Mouse (Mus musculus) limb, embryonic 14.5 days (tissue): ENCODE results near the gene Dnajc8. TPM values are rescaled to one million over a fixed set of nuclear protein-coding genes. Genes with fewer than 3 reads are reported as not detected.
A peak's percentile ranks its signal among the peaks of the same experiment; 100 is the strongest.

Source experiments
- ATAC-seq: fragments of 200-750 bp; cut with Nextera tagmentation; 2 replicates; pipeline ENCODE4 v1.8.0; 2017; ENCODE audit warnings: low read depth, moderate number of reproducible peaks, moderate TSS enrichment; ENCODE audit not compliant: low FRiP score
- DNase-seq: peaks from one replicate; pipeline ENCODE4 v3.0.0-alpha.2; 2015; ENCODE audit warnings: low spot score
- H3K27ac ChIP-seq: fragments of 300-500 bp; sonication (generic); replicated peaks from 2 replicates; pipeline ENCODE4 v1.5.1; 2014; ENCODE audit warnings: low read depth, mild to moderate bottlenecking, low read length, moderate library complexity, mixed read lengths
- H3K27me3 ChIP-seq: fragments of 300-500 bp; sonication (generic); 2 replicates; pipeline ENCODE4 v1.6.1; 2014; ENCODE audit warnings: low read length, mixed read lengths; ENCODE audit not compliant: control insufficient read depth, insufficient read depth
- H3K36me3 ChIP-seq: fragments of 300-500 bp; sonication (generic); 2 replicates; pipeline ENCODE4 v1.6.1; 2014; ENCODE audit warnings: mild to moderate bottlenecking, low read length, moderate library complexity, mixed read lengths; ENCODE audit not compliant: control insufficient read depth, insufficient read depth
- H3K4me1 ChIP-seq: fragments of 300-500 bp; sonication (generic); 2 replicates; pipeline ENCODE4 v1.6.1; 2014; ENCODE audit warnings: antibody characterized with exemption, low read length, mixed read lengths; ENCODE audit not compliant: control insufficient read depth, insufficient read depth
- H3K4me2 ChIP-seq: fragments of 300-500 bp; sonication (generic); replicated peaks from 2 replicates; pipeline ENCODE4 v1.6.1; 2014; ENCODE audit warnings: low read depth, mild to moderate bottlenecking, low read length, moderate library complexity; ENCODE audit not compliant: severe bottlenecking
- H3K4me3 ChIP-seq: fragments of 300-500 bp; sonication (generic); replicated peaks from 2 replicates; pipeline ENCODE4 v1.5.1; 2014; ENCODE audit warnings: low read length
- H3K9ac ChIP-seq: fragments of 300-500 bp; sonication (generic); 2 replicates; pipeline ENCODE4 v1.6.1; 2014; ENCODE audit warnings: mild to moderate bottlenecking, low read depth, low read length, moderate library complexity; ENCODE audit not compliant: severe bottlenecking
- H3K9me3 ChIP-seq: fragments of 300-500 bp; sonication (generic); 2 replicates; pipeline ENCODE4 v1.6.1; 2016; ENCODE audit warnings: low read length; ENCODE audit not compliant: control insufficient read depth
- POLR2A ChIP-seq: fragments of 200-500 bp; IDR thresholded peaks from 2 replicates; pipeline ENCODE4 v1.8.0; 2012; ENCODE audit warnings: inconsistent platforms, mild to moderate bottlenecking, moderate library complexity, borderline replicate concordance; ENCODE audit not compliant: insufficient read depth, insufficient read length; ENCODE audit errors: extremely low read depth
- WGBS: fragments of 180-500 bp; shearing (Covaris S2); extraction: QIAGEN DNeasy Blood & Tissue Kit; methylation state at CpG from one replicate; pipeline ENCODE4 v1.1.7; 2014; 5-methylcytosine and 5-hydroxymethylcytosine counted together
- polyA plus RNA-seq, 2 experiments: library from polyadenylated mRNA; depleted of rRNA in 1 of 2; stranded (reverse) in 1 of 2; unstranded in 1 of 2; fragments of >200 nt; fragmentation: Nextera tagmentation in 1 of 2; extraction: Ambion mirVana in 1 of 2; gene quantifications; 2 replicates each; pipeline versions ENCODE4 v1.2.1 to v1.2.3; 2012 to 2014

Gene Dnajc8
- polyA plus RNA-seq, 2 experiments, result 114 to 144 TPM

DNA sequence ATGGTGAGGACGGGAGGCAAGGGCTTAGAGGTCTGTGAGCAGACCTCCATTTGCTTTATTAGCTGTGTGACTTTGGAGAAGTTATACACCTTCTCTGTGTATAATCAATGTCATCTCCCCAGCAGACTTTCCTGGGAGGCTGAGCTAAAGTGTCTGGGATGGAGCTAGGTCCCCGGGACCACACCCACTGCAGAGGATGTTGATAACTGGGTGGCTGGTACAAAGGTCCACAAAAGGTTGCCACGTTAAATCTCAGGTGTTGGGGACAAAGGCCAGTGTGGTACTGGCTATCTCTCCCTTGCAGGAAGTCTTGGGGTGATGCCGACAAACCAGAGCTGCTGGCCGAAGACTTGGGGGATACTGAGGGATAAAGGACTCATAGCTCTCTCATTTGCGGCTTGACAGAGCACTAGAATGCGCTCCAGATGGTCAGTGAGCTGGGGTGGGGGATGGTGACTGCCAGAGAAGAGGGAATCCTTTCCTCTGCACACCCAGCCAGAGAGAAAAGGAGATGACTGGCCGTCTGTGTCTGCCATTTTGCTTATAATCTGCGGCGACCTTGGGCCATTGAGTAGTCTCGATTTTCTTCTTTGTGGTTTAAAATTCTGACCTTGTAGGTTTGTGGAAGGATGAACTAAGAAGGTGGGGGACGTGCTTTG lies 29.9 kb downstream of the Dnajc8 start:
- no peak for DNase-seq

DNA sequence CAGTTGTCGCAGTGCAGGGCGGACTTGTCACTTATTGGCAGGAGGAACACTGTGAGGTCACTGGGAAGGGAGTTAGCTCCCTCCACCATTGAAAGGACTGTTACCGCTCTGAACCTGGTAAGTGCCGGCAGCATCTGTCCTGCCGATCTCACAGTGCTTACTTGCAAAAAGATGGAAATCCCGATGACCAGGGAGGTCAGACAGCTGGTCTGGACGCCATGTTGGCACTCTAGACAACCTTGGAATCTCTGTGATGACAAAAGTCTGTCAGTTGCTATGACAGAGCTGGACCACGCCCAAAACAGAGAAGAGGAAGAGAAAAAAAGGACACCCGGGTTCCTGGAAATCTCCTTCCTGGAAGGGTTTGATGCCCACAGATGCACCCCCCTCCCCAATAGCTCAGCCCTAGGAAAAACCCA lies 32.0 kb downstream of the Dnajc8 start:
- Histone ChIP-seq H3K9me3 (no peaks in the 10 kb centered on the region), H3K27ac (no peak overlapping the region), H3K4me2 (no peak overlapping the region), H3K27me3 (no peaks in the 10 kb centered on the region), H3K4me3 (no peak overlapping the region), H3K9ac (no peak overlapping the region), H3K4me1 (no peaks in the 10 kb centered on the region), H3K36me3 (no peaks in the 10 kb centered on the region)
- 66% methylated on average over 9 of the region's 9 CpGs for WGBS
- ATAC-seq (no peak), DNase-seq (no peak)
- no peak for TF ChIP-seq POLR2A

More for the DNA sequence above, 29.9 kb downstream of the Dnajc8 start:
- Histone ChIP-seq H3K27ac (no peak overlapping the region), H3K9ac (no peak overlapping the region), H3K36me3 (no peaks in the 10 kb centered on the region), H3K4me2 (no peak overlapping the region), H3K4me1 (no peaks in the 10 kb centered on the region), H3K27me3 (no peaks in the 10 kb centered on the region), H3K4me3 (no peak overlapping the region), H3K9me3 (no peaks in the 10 kb centered on the region)
- 76% methylated on average over 12 of the region's 12 CpGs for WGBS
- no peak for TF ChIP-seq POLR2A
- no peak for ATAC-seq

DNA sequence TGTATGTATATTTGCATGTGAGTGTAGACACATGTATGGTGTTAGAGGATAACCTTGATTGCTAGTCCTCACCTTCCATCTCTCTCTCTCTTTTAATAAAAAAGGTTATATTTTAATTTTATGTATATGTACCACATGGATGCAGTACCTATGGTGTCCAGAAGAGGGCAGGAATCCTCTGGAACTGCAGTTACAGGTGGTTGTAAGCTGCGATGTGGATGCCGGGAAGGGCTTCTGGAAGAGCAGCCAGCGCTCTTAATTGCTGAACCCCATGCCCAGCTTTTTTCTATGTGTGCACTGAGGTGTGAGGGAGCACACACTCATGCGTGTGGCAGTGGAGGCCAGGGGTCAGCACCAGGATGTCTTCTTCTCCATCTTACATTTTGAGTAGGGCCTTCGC lies 33.8 kb downstream of the Dnajc8 start:
- Histone ChIP-seq H3K4me3 (no peak overlapping the region), H3K4me1 (no peaks in the 10 kb centered on the region), H3K9ac (no peak overlapping the region), H3K9me3 (no peaks in the 10 kb centered on the region), H3K36me3 (no peaks in the 10 kb centered on the region), H3K4me2 (no peak overlapping the region), H3K27me3 (no peaks in the 10 kb centered on the region), H3K27ac (no peak overlapping the region)
- ATAC-seq (no peak), DNase-seq (no peak)
- TF ChIP-seq POLR2A, result no peak
- 85% methylated on average over 5 of the region's 5 CpGs for WGBS

DNA sequence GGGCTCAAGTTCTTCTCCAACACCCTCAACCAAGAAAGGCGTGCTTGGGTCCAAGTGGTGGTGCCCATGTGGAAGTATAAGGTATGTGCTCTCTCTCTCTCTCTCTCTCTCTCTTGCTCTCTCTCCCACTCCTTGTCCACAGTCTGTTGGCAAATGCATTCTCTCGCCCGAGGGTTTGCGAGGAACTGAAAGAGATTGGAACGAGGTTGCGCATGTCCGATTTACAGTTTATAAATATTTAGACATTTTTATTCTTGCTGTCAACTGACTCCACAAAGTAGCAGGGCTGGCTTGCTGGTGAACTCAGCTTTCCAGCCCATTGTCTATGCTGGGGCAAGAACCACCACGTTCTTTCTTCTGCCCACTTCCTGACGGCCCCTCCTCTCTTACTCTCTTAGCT lies 35.8 kb downstream of the Dnajc8 start:
- Histone ChIP-seq H3K36me3 (no peaks in the 10 kb centered on the region), H3K9me3 (no peaks in the 10 kb centered on the region), H3K4me3 (no peak overlapping the region), H3K27ac (no peak overlapping the region), H3K4me1 (no peaks in the 10 kb centered on the region), H3K27me3 (no peaks in the 10 kb centered on the region), H3K9ac (no peak overlapping the region), H3K4me2 (no peak overlapping the region)
- no peak for ATAC-seq
- DNase-seq, result no peak
- no peak for TF ChIP-seq POLR2A
- 79% methylated on average over 9 of the region's 9 CpGs for WGBS

DNA sequence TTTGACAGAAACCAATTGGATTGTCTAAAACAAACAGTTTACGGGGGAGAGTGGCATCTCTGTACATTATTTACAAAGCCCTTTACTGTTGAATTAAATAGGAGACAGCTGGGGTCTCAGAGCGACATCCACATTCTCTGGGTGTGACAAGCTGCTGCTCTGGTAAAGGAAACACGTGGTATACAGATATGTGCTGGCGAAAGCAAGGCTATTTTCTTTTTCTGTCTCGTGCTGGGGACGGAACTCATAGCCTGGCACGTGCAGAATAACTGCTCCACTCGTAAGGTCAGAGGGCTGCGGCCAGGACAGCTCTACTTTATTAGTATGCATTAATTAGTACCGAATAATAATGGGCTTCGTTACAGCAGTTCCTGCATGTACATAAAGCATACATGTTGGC lies 38.0 kb downstream of the Dnajc8 start:
- no peak for ATAC-seq
- 33% methylated on average over 11 of the region's 11 CpGs for WGBS

More for the DNA sequence above, 38.0 kb downstream of the Dnajc8 start:
- H3K9me3 ChIP-seq, result no peaks in the 10 kb centered on the region
- H3K4me1 ChIP-seq, result no peaks in the 10 kb centered on the region
- no peak overlapping the region for H3K4me3 ChIP-seq
- DNase-seq, result peak; percentile 9
- no peak overlapping the region for H3K9ac ChIP-seq
- H3K4me2 ChIP-seq, result no peak overlapping the region
- H3K36me3 ChIP-seq, result no peaks in the 10 kb centered on the region
- H3K27me3 ChIP-seq, result no peaks in the 10 kb centered on the region
- no peak for TF ChIP-seq POLR2A
- H3K27ac ChIP-seq, result no peak overlapping the region
